Mouse (Mus musculus): ENCODE results near the gene Pepd. TPM values are rescaled to one million over a fixed set of nuclear protein-coding genes. Genes with fewer than 3 reads are reported as not detected.
A peak's percentile ranks its signal among the peaks of the same experiment; 100 is the strongest.

The Pepd gene
- polyA plus RNA-seq, 1 experiment from 2014 or later: 63.7 TPM

DNA sequence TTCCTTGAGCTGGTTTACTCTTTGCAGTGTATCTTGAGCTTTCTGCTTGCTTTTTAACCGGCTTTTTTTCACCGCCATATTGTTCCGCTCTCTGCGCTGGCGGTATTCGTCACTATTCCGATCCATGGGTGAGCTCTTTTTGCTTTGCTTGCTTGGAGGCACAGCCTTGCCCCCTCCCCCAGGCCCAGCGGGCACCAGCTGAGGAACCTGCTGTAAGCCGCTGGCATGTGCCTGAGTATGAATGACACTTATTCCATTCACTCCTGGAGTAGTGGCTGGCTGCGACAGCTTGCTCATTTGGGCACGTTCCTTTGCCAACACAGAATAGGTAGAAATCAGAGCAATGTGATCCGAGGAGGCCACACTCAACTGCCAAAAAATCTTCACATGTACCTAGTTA is 138.4 kb downstream of the Pepd start:
- H3K4me3 ChIP-seq (ENCODE audit: low read depth, low read length): no peak overlapping the region
- ATAC-seq (ENCODE audit: insufficient number of reproducible peaks, insufficient read depth, low FRiP score, low read depth): no peak
- 96% methylated on average over 12 of the region's 12 CpGs for WGBS
- H3K9ac ChIP-seq (replicated peaks; ENCODE audit: low read depth, low read length): no peak overlapping the region
- H3K27me3 ChIP-seq (ENCODE audit: control insufficient read depth, insufficient read depth, low read length): no peaks in the 10 kb centered on the region
- peaks cover 22% of the 10 kb centered on the region for H3K36me3 ChIP-seq (ENCODE audit: control insufficient read depth, insufficient read depth, low read length)
- no peak overlapping the region for H3K27ac ChIP-seq (ENCODE audit: low read length)
- peaks cover 16% of the 10 kb centered on the region for H3K4me1 ChIP-seq (ENCODE audit: control insufficient read depth, insufficient read depth, low read length)
- H3K9me3 ChIP-seq (ENCODE audit: control insufficient read depth, low read depth, low read length): no peaks in the 10 kb centered on the region
- no peak overlapping the region for H3K4me2 ChIP-seq (replicated peaks; ENCODE audit: low read depth, low read length)

DNA sequence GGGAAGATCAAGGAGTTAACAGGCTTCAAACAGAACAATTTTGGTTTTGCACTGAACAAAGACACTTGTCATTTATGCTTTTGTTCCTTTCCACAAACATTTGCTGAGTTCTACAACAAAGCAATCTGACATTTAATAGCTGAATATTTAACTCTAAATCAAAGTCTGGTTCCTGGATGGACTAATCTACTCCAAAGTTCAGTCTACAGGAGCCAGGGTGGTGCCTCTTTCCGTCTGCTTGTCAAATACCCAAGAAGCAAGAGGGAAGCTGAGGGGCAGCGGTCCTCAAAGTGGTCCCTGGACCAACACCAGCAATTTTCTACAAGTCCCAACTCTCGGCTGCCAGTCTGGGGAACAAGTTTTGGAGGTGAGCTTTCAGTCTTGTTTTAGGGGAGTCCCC is 141.0 kb downstream of the Pepd start:
- H3K9ac ChIP-seq (replicated peaks; ENCODE audit: low read depth, low read length): no peak overlapping the region
- no peak overlapping the region for H3K4me2 ChIP-seq (replicated peaks; ENCODE audit: low read depth, low read length)
- H3K36me3 ChIP-seq (ENCODE audit: control insufficient read depth, insufficient read depth, low read length): peaks cover 12% of the 10 kb centered on the region; the same call in 1 of the 2 replicates
- 84% methylated on average over 3 of the region's 3 CpGs for WGBS
- no peak for ATAC-seq (ENCODE audit: insufficient number of reproducible peaks, insufficient read depth, low FRiP score, low read depth)
- no peak overlapping the region for H3K4me3 ChIP-seq (ENCODE audit: low read depth, low read length)
- H3K27ac ChIP-seq (ENCODE audit: low read length): no peak overlapping the region
- peaks cover 16% of the 10 kb centered on the region for H3K4me1 ChIP-seq (ENCODE audit: control insufficient read depth, insufficient read depth, low read length)
- H3K27me3 ChIP-seq (ENCODE audit: control insufficient read depth, insufficient read depth, low read length): no peaks in the 10 kb centered on the region
- H3K9me3 ChIP-seq (ENCODE audit: control insufficient read depth, low read depth, low read length): no peaks in the 10 kb centered on the region

DNA sequence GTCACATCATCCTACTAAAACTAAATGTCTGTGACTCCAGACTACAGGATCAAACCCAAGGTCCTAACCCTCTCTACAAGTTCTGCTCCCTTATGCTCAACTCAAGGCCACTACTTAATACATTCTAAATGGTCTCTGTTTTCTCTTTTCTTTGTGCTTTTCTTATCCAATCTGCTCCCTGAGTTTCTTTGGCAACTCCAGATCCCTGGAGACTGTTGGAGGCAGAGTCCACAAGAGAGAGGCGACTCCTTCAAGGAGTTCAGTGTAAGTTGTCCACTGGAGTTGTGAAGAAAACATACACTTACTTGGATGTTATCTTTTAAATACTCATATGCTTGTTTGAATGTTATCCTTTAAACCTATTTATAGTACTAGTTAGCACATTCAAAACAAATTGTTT is 142.1 kb downstream of the Pepd start:
- Histone ChIP-seq H3K27ac (ENCODE audit: low read length) (no peak overlapping the region), H3K27me3 (ENCODE audit: control insufficient read depth, insufficient read depth, low read length) (no peaks in the 10 kb centered on the region), H3K36me3 (ENCODE audit: control insufficient read depth, insufficient read depth, low read length) (peaks cover 11% of the 10 kb centered on the region; the same call in 1 of the 2 replicates), H3K9me3 (ENCODE audit: control insufficient read depth, low read depth, low read length) (no peaks in the 10 kb centered on the region), H3K9ac (replicated peaks; ENCODE audit: low read depth, low read length) (no peak overlapping the region), H3K4me2 (replicated peaks; ENCODE audit: low read depth, low read length) (no peak overlapping the region), H3K4me1 (ENCODE audit: control insufficient read depth, insufficient read depth, low read length) (peaks cover 16% of the 10 kb centered on the region), H3K4me3 (ENCODE audit: low read depth, low read length) (no peak overlapping the region)
- no peak for ATAC-seq (ENCODE audit: insufficient number of reproducible peaks, insufficient read depth, low FRiP score, low read depth)
- WGBS: 91% methylated on average over 1 of the region's 1 CpGs

DNA sequence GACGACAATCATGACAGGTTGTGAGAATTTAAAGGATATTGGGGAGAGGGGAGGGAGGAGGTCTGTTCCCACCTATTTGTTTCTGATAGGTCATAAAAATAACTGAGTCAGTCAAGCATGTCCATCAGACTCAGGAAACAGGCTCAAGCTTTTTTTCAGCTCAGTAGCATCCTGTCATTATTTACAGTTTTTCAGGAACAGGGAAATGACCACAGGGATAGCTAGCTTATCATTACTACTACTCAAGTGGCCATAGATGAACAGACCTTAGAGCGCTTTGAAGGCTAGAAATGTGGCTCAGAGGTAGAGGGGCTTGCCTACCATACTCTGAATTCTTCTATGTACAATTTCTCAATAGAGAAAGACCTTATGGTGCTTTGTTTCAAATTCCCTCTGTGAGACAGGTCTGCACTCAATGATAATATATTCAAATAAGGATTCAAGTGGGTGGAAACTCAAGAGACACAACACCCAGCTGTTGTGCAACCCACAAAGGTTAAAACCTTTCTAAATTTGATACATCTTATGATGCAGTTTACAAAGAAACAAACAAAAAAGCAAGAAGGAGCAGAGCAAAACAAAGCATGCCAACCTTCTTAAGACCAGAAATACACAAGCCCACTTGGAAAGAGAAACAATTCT is 142.9 kb downstream of the Pepd start:
- ATAC-seq (ENCODE audit: insufficient number of reproducible peaks, insufficient read depth, low FRiP score, low read depth): no peak
- no peak overlapping the region for H3K27ac ChIP-seq (ENCODE audit: low read length)
- H3K4me1 ChIP-seq (ENCODE audit: control insufficient read depth, insufficient read depth, low read length): peaks cover 16% of the 10 kb centered on the region
- 0 out of 2 replicates have a peak, but pooled peaks cover 3% of the 10 kb centered on the region for H3K36me3 ChIP-seq (ENCODE audit: control insufficient read depth, insufficient read depth, low read length)
- no peaks in the 10 kb centered on the region for H3K27me3 ChIP-seq (ENCODE audit: control insufficient read depth, insufficient read depth, low read length)
- H3K9me3 ChIP-seq (ENCODE audit: control insufficient read depth, low read depth, low read length): no peaks in the 10 kb centered on the region
- peak overlapping the region; percentile 98 for H3K4me3 ChIP-seq (ENCODE audit: low read depth, low read length)
- peak overlapping the region; percentile 91 for H3K4me2 ChIP-seq (replicated peaks; ENCODE audit: low read depth, low read length)
- peak overlapping the region; percentile 87; the same call in 1 of the 2 replicates for H3K9ac ChIP-seq (replicated peaks; ENCODE audit: low read depth, low read length)
- WGBS: 60% methylated on average over 2 of the region's 2 CpGs

DNA sequence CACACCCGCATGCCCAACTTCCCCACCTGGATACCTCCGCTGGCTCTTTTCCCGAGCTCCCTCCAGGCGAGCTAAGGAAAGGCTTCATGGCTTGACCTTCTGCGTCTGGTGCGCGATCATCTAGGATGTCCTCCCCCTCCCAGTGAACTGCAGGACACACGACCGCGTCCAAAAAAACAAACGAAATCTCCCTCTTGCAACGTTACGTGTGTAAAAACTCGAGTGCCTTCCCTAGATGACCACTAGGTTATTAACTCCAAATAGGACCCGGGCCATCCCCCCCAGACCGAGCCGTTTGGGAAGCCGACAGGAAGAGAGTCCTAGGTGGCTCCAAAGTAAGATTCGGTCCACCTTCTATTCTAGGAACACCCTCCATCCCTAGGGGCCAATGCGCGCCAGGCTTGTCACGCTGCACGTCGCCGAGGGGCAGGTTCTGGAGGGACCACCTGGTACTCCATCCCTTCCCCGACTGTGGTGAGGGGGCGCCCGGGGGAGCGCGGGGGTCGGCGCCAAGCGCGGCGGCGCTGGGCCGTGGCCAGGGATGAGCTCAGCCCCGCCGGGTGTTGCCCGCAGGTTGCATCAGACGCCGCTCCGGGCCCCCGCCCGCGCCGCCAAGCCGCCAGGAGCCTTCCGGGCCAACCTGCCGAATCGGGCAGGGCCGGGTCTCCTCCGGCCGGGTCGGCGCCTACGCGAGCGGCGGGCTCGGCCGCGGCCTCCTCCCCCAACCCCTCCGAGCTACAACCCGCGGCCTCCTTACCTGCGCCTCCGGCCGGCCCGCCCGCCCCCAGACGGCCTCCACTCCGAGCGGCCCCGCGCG is 143.6 kb downstream of the Pepd start:
- Histone ChIP-seq H3K4me1 (ENCODE audit: control insufficient read depth, insufficient read depth, low read length) (peaks cover 16% of the 10 kb centered on the region), H3K27me3 (ENCODE audit: control insufficient read depth, insufficient read depth, low read length) (no peaks in the 10 kb centered on the region), H3K4me3 (ENCODE audit: low read depth, low read length) (peak overlapping the region; percentile 98), H3K27ac (ENCODE audit: low read length) (peak overlapping the region; percentile 77), H3K36me3 (ENCODE audit: control insufficient read depth, insufficient read depth, low read length) (no peaks in the 10 kb centered on the region), H3K9me3 (ENCODE audit: control insufficient read depth, low read depth, low read length) (no peaks in the 10 kb centered on the region), H3K9ac (replicated peaks; ENCODE audit: low read depth, low read length) (peak overlapping the region; percentile 87), H3K4me2 (replicated peaks; ENCODE audit: low read depth, low read length) (peak overlapping the region; percentile 91)
- WGBS: under 1% methylated on average over 68 of the region's 77 CpGs
- peak; percentile 82 for ATAC-seq (ENCODE audit: insufficient number of reproducible peaks, insufficient read depth, low FRiP score, low read depth)

DNA sequence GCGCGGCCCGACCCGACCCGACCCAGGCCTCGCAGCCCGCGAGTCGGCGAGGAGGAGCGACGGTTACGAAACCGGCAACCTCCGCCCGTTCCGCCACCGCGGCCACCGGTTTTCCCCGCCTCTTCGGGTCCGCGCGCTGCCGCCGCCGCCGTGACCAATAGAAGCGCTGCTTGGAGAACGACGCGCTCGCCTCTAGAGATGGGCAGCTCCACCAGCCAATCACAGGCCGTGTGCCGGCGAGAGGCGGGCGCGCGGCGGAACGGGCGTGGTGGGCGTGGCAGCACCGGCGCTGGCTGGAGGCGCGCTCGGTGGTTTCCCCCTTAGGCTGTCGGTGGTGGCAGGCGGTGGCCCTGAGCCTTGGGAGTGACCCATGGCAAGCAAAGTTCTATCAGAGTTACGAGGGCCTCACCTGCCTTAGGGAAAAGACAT is 144.3 kb downstream of the Pepd start, which contains the start of gene Cebpg:
Gene Cebpg (minus strand): TSS at position 138 of the 429 bp plus-strand sequence.
- Histone ChIP-seq H3K36me3 (ENCODE audit: control insufficient read depth, insufficient read depth, low read length) (no peaks in the 10 kb centered on the region), H3K4me3 (ENCODE audit: low read depth, low read length) (peak within 1 kb of the TSS; percentile 98), H3K27ac (ENCODE audit: low read length) (peak within 1 kb of the TSS; percentile 77), H3K27me3 (ENCODE audit: control insufficient read depth, insufficient read depth, low read length) (no peaks in the 10 kb centered on the region), H3K9ac (replicated peaks; ENCODE audit: low read depth, low read length) (peak within 1 kb of the TSS; percentile 87), H3K4me1 (ENCODE audit: control insufficient read depth, insufficient read depth, low read length) (peaks cover 16% of the 10 kb centered on the region), H3K4me2 (replicated peaks; ENCODE audit: low read depth, low read length) (peak within 1 kb of the TSS; percentile 91), H3K9me3 (ENCODE audit: control insufficient read depth, low read depth, low read length) (no peaks in the 10 kb centered on the region)
- ATAC-seq (ENCODE audit: insufficient number of reproducible peaks, insufficient read depth, low FRiP score, low read depth): peak; percentile 98
- under 1% methylated on average over 53 of the region's 53 CpGs for WGBS

DNA sequence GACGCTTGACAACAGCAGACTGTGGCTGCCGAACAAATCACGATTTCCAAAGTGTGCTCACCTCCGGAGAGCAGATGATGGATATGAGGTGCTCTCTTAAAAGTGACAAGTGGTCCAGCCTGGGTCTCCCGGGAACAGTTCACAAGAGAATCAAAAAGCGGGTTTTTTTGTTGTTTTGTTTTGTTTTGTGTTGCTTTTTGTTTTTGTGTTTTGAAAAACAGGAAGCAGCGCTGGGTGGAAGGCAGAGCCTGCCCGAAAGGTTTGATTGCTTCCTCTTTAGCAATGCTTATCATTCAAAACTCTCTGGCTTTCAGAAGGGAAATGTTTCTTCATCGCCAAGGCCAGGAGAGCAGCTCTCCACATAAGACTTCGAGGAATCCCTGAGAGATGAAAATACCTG is 144.8 kb downstream of the Pepd start:
- Histone ChIP-seq H3K27me3 (ENCODE audit: control insufficient read depth, insufficient read depth, low read length) (no peaks in the 10 kb centered on the region), H3K4me1 (ENCODE audit: control insufficient read depth, insufficient read depth, low read length) (peaks cover 16% of the 10 kb centered on the region), H3K4me3 (ENCODE audit: low read depth, low read length) (peak overlapping the region; percentile 98), H3K9me3 (ENCODE audit: control insufficient read depth, low read depth, low read length) (no peaks in the 10 kb centered on the region), H3K4me2 (replicated peaks; ENCODE audit: low read depth, low read length) (peak overlapping the region; percentile 61), H3K27ac (ENCODE audit: low read length) (0 out of 2 replicates have a peak overlapping the region, but pooled peaks have one; percentile 45), H3K9ac (replicated peaks; ENCODE audit: low read depth, low read length) (peak overlapping the region; percentile 87), H3K36me3 (ENCODE audit: control insufficient read depth, insufficient read depth, low read length) (no peaks in the 10 kb centered on the region)
- 19% methylated on average over 10 of the region's 10 CpGs for WGBS
- ATAC-seq (ENCODE audit: insufficient number of reproducible peaks, insufficient read depth, low FRiP score, low read depth): no peak

DNA sequence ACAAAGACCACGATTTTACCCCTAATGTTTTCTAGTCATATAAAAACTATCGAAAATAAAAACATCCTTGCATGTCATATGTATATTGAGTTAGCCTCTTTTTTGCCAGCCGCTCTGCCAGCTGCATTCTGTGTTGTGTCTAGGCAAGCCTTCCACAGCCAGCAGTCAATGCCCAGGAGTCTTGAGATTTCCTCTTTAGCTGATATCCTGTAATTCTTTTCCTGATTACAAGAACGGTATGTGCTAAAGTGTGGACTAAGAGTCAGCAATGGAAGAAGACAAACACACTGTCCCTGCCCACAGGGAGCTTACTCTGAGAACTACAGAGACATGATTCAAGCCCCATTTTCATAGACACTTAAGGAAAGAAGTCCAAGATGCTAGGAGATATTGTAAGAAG is 145.4 kb downstream of the Pepd start:
- Histone ChIP-seq H3K36me3 (ENCODE audit: control insufficient read depth, insufficient read depth, low read length) (no peaks in the 10 kb centered on the region), H3K4me3 (ENCODE audit: low read depth, low read length) (no peak overlapping the region), H3K9ac (replicated peaks; ENCODE audit: low read depth, low read length) (no peak overlapping the region), H3K4me2 (replicated peaks; ENCODE audit: low read depth, low read length) (no peak overlapping the region), H3K4me1 (ENCODE audit: control insufficient read depth, insufficient read depth, low read length) (peaks cover 16% of the 10 kb centered on the region), H3K27ac (ENCODE audit: low read length) (no peak overlapping the region), H3K27me3 (ENCODE audit: control insufficient read depth, insufficient read depth, low read length) (no peaks in the 10 kb centered on the region), H3K9me3 (ENCODE audit: control insufficient read depth, low read depth, low read length) (no peaks in the 10 kb centered on the region)
- WGBS: 78% methylated on average over 4 of the region's 4 CpGs
- ATAC-seq (ENCODE audit: insufficient number of reproducible peaks, insufficient read depth, low FRiP score, low read depth): no peak

All from stomach, embryonic 14.5 days (tissue).